Mouse (Mus musculus): ENCODE results near the gene Dusp3. TPM values are rescaled to one million over a fixed set of nuclear protein-coding genes. Genes with fewer than 3 reads are reported as not detected.

The Dusp3 gene
- polyA plus RNA-seq, 1 experiment from 2014 or later: 25.3 TPM

GRCm38 (mm10) chr11:102023406-102023805 lies 36.6 kb upstream of the Dusp3 start:
- H3K4me1 ChIP-seq (ENCODE audit: control insufficient read depth, insufficient read depth, low read length): peaks cover 13% of the 10 kb centered on the region; the same call in 1 of the 2 replicates
- no peak overlapping the region for H3K4me3 ChIP-seq (ENCODE audit: low read depth, low read length)
- H3K36me3 ChIP-seq (ENCODE audit: control insufficient read depth, insufficient read depth, low read length): no peaks in the 10 kb centered on the region; the same call in 1 of the 2 replicates
- WGBS: 80% methylated on average over 13 of the region's 13 CpGs
- H3K27ac ChIP-seq (ENCODE audit: low read length): no peak overlapping the region
- no peak for ATAC-seq (ENCODE audit: insufficient number of reproducible peaks, insufficient read depth, low FRiP score, low read depth)
- H3K9me3 ChIP-seq (ENCODE audit: control insufficient read depth, low read depth, low read length): no peaks in the 10 kb centered on the region
- no peak overlapping the region for H3K9ac ChIP-seq (replicated peaks; ENCODE audit: low read depth, low read length)
- H3K4me2 ChIP-seq (replicated peaks; ENCODE audit: low read depth, low read length): no peak overlapping the region
- H3K27me3 ChIP-seq (ENCODE audit: control insufficient read depth, insufficient read depth, low read length): no peaks in the 10 kb centered on the region

- ATAC-seq (ENCODE audit: insufficient number of reproducible peaks, insufficient read depth, low FRiP score, low read depth): no peak
- no peaks in the 10 kb centered on the region for H3K9me3 ChIP-seq (ENCODE audit: control insufficient read depth, low read depth, low read length)
Measured at GRCm38 (mm10) chr11:102021196-102021595, 34.4 kb upstream of the Dusp3 start.

DNA sequence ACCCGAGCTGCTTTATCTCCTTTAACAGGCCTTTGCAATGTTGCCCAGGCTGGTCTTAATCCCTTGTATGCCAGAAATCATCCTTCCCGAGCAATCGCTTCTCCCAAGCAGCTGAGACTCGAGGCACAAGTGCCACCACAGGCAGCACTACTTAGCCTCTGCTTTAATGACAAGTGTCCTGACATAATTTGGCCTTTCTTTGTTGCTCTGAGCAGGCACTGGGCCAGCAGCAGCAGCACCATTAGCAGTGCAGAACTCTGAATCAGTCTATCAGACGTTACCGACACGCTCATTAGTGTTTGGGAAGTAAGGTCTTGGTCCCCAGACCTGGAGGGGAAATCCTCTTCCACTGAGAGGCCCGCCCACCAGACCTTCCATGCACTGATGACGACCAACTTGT lies 32.9 kb upstream of the Dusp3 start:
- Histone ChIP-seq H3K9me3 (ENCODE audit: control insufficient read depth, low read depth, low read length) (no peaks in the 10 kb centered on the region), H3K27me3 (ENCODE audit: control insufficient read depth, insufficient read depth, low read length) (no peaks in the 10 kb centered on the region), H3K27ac (ENCODE audit: low read length) (no peak overlapping the region), H3K4me1 (ENCODE audit: control insufficient read depth, insufficient read depth, low read length) (no peaks in the 10 kb centered on the region), H3K36me3 (ENCODE audit: control insufficient read depth, insufficient read depth, low read length) (peaks cover 3% of the 10 kb centered on the region; the same call in 1 of the 2 replicates), H3K4me2 (replicated peaks; ENCODE audit: low read depth, low read length) (no peak overlapping the region), H3K4me3 (ENCODE audit: low read depth, low read length) (no peak overlapping the region), H3K9ac (replicated peaks; ENCODE audit: low read depth, low read length) (no peak overlapping the region)
- no peak for ATAC-seq (ENCODE audit: insufficient number of reproducible peaks, insufficient read depth, low FRiP score, low read depth)
- WGBS: 79% methylated on average over 9 of the region's 9 CpGs

More at GRCm38 (mm10) chr11:102021196-102021595, 34.4 kb upstream of the Dusp3 start:
- Histone ChIP-seq H3K9ac (replicated peaks; ENCODE audit: low read depth, low read length) (no peak overlapping the region), H3K4me2 (replicated peaks; ENCODE audit: low read depth, low read length) (no peak overlapping the region), H3K27ac (ENCODE audit: low read length) (no peak overlapping the region), H3K4me1 (ENCODE audit: control insufficient read depth, insufficient read depth, low read length) (0 out of 2 replicates have a peak, but pooled peaks cover 8% of the 10 kb centered on the region), H3K36me3 (ENCODE audit: control insufficient read depth, insufficient read depth, low read length) (peaks cover 2% of the 10 kb centered on the region; the same call in 1 of the 2 replicates), H3K4me3 (ENCODE audit: low read depth, low read length) (no peak overlapping the region), H3K27me3 (ENCODE audit: control insufficient read depth, insufficient read depth, low read length) (no peaks in the 10 kb centered on the region)
- 87% methylated on average over 5 of the region's 5 CpGs for WGBS

GRCm38 (mm10) chr11:102016136-102016535 lies 29.3 kb upstream of the Dusp3 start:
- Histone ChIP-seq H3K36me3 (ENCODE audit: control insufficient read depth, insufficient read depth, low read length) (peaks cover 8% of the 10 kb centered on the region), H3K4me1 (ENCODE audit: control insufficient read depth, insufficient read depth, low read length) (no peaks in the 10 kb centered on the region), H3K4me3 (ENCODE audit: low read depth, low read length) (no peak overlapping the region), H3K9me3 (ENCODE audit: control insufficient read depth, low read depth, low read length) (no peaks in the 10 kb centered on the region), H3K4me2 (replicated peaks; ENCODE audit: low read depth, low read length) (no peak overlapping the region), H3K9ac (replicated peaks; ENCODE audit: low read depth, low read length) (no peak overlapping the region), H3K27me3 (ENCODE audit: control insufficient read depth, insufficient read depth, low read length) (no peaks in the 10 kb centered on the region), H3K27ac (ENCODE audit: low read length) (no peak overlapping the region)
- no peak for ATAC-seq (ENCODE audit: insufficient number of reproducible peaks, insufficient read depth, low FRiP score, low read depth)
- 87% methylated on average over 1 of the region's 1 CpGs for WGBS

GRCm38 (mm10) chr11:102015472-102015871 lies 28.7 kb upstream of the Dusp3 start:
- Histone ChIP-seq H3K9me3 (ENCODE audit: control insufficient read depth, low read depth, low read length) (no peaks in the 10 kb centered on the region), H3K9ac (replicated peaks; ENCODE audit: low read depth, low read length) (no peak overlapping the region), H3K27me3 (ENCODE audit: control insufficient read depth, insufficient read depth, low read length) (no peaks in the 10 kb centered on the region), H3K27ac (ENCODE audit: low read length) (no peak overlapping the region), H3K4me1 (ENCODE audit: control insufficient read depth, insufficient read depth, low read length) (no peaks in the 10 kb centered on the region), H3K36me3 (ENCODE audit: control insufficient read depth, insufficient read depth, low read length) (peaks cover 10% of the 10 kb centered on the region), H3K4me3 (ENCODE audit: low read depth, low read length) (no peak overlapping the region), H3K4me2 (replicated peaks; ENCODE audit: low read depth, low read length) (no peak overlapping the region)
- 74% methylated on average over 6 of the region's 6 CpGs for WGBS
- no peak for ATAC-seq (ENCODE audit: insufficient number of reproducible peaks, insufficient read depth, low FRiP score, low read depth)

GRCm38 (mm10) chr11:102013201-102013600 lies 26.4 kb upstream of the Dusp3 start:
- no peak overlapping the region for H3K4me3 ChIP-seq (ENCODE audit: low read depth, low read length)
- H3K4me2 ChIP-seq (replicated peaks; ENCODE audit: low read depth, low read length): no peak overlapping the region
- no peak overlapping the region for H3K27ac ChIP-seq (ENCODE audit: low read length)
- H3K36me3 ChIP-seq (ENCODE audit: control insufficient read depth, insufficient read depth, low read length): peaks cover 10% of the 10 kb centered on the region
- no peaks in the 10 kb centered on the region for H3K9me3 ChIP-seq (ENCODE audit: control insufficient read depth, low read depth, low read length)
- 82% methylated on average over 8 of the region's 8 CpGs for WGBS
- no peak for ATAC-seq (ENCODE audit: insufficient number of reproducible peaks, insufficient read depth, low FRiP score, low read depth)
- no peak overlapping the region for H3K9ac ChIP-seq (replicated peaks; ENCODE audit: low read depth, low read length)
- no peaks in the 10 kb centered on the region for H3K27me3 ChIP-seq (ENCODE audit: control insufficient read depth, insufficient read depth, low read length)
- H3K4me1 ChIP-seq (ENCODE audit: control insufficient read depth, insufficient read depth, low read length): 0 out of 2 replicates have a peak, but pooled peaks cover 3% of the 10 kb centered on the region

- H3K27ac ChIP-seq (ENCODE audit: low read length): no peak overlapping the region
- H3K4me3 ChIP-seq (ENCODE audit: low read depth, low read length): no peak overlapping the region
- H3K36me3 ChIP-seq (ENCODE audit: control insufficient read depth, insufficient read depth, low read length): peaks cover 10% of the 10 kb centered on the region
- no peaks in the 10 kb centered on the region for H3K27me3 ChIP-seq (ENCODE audit: control insufficient read depth, insufficient read depth, low read length)
- ATAC-seq (ENCODE audit: insufficient number of reproducible peaks, insufficient read depth, low FRiP score, low read depth): no peak
- no peaks in the 10 kb centered on the region for H3K9me3 ChIP-seq (ENCODE audit: control insufficient read depth, low read depth, low read length)
- no peak overlapping the region for H3K9ac ChIP-seq (replicated peaks; ENCODE audit: low read depth, low read length)
- H3K4me2 ChIP-seq (replicated peaks; ENCODE audit: low read depth, low read length): no peak overlapping the region
- 0 out of 2 replicates have a peak, but pooled peaks cover 3% of the 10 kb centered on the region for H3K4me1 ChIP-seq (ENCODE audit: control insufficient read depth, insufficient read depth, low read length)
- 67% methylated on average over 8 of the region's 8 CpGs for WGBS
Measured at GRCm38 (mm10) chr11:102011510-102011909, 24.7 kb upstream of the Dusp3 start.

GRCm38 (mm10) chr11:102010140-102010539 lies 23.3 kb upstream of the Dusp3 start:
- H3K9ac ChIP-seq (replicated peaks; ENCODE audit: low read depth, low read length): no peak overlapping the region
- H3K9me3 ChIP-seq (ENCODE audit: control insufficient read depth, low read depth, low read length): no peaks in the 10 kb centered on the region
- no peak overlapping the region for H3K4me2 ChIP-seq (replicated peaks; ENCODE audit: low read depth, low read length)
- H3K27me3 ChIP-seq (ENCODE audit: control insufficient read depth, insufficient read depth, low read length): no peaks in the 10 kb centered on the region
- H3K27ac ChIP-seq (ENCODE audit: low read length): no peak overlapping the region
- H3K36me3 ChIP-seq (ENCODE audit: control insufficient read depth, insufficient read depth, low read length): peaks cover 7% of the 10 kb centered on the region; the same call in 1 of the 2 replicates
- H3K4me3 ChIP-seq (ENCODE audit: low read depth, low read length): no peak overlapping the region
- no peak for ATAC-seq (ENCODE audit: insufficient number of reproducible peaks, insufficient read depth, low FRiP score, low read depth)
- H3K4me1 ChIP-seq (ENCODE audit: control insufficient read depth, insufficient read depth, low read length): 0 out of 2 replicates have a peak, but pooled peaks cover 3% of the 10 kb centered on the region
- WGBS: 78% methylated on average over 13 of the region's 13 CpGs

All from stomach, embryonic 14.5 days (tissue).